Mouse (Mus musculus): ENCODE results near the gene Armcx6. TPM values are rescaled to one million over a fixed set of nuclear protein-coding genes. Genes with fewer than 3 reads are reported as not detected.
A peak's percentile ranks its signal among the peaks of the same experiment; 100 is the strongest.
"Not testable (repeated sequence)": the region's sequence is repeated elsewhere in the genome, so short reads cannot be mapped to it uniquely, and the experiment has no call there.

Gene Armcx6
- total RNA-seq, 2 experiments from 2014 or later: 5.2 to 5.5 TPM

GRCm38 (mm10) chrX:134737796-134738195 lies 13.4 kb downstream of the Armcx6 start:
- no peak overlapping the region for H3K27ac ChIP-seq

DNA sequence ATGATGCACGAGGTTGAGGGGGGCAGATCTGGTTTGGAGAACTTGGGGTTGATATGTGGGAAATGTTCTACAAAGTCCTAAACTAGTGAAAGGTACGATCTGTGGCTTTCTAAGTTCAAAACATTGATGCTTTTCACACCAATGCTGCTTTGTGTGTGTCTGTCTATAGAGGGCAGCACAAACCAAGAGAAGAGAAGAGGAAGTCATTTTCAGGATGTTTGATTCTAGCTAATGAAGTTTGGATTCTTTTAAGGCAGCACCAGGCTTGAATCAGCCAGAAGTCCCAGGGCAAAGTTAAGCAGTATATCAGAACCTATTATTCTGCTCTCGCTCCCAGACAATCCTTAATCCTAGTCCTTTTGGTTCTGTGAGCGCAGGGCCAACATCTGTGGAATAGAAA lies 21.4 kb downstream of the Armcx6 start:
- intact Hi-C loops (cut with DNase I): loop anchor here (1.0 kb wide), 2 partner anchors 184 to 196 kb away; no protein-coding TSS in a partner anchor
- DNase-seq (ENCODE audit: extremely low spot score in 1 of 2, low spot score in 2 of 2): no peak
- H3K27ac ChIP-seq: no peak overlapping the region
- no peak overlapping the region for H3K4me3 ChIP-seq
- TF ChIP-seq CTCF (IDR thresholded peaks at IDR 0.05): peak; percentile 66

More at GRCm38 (mm10) chrX:134737796-134738195, 13.4 kb downstream of the Armcx6 start:
- TF ChIP-seq CTCF (IDR thresholded peaks at IDR 0.05): no peak
- no peak overlapping the region for H3K4me3 ChIP-seq
- no peak for DNase-seq (ENCODE audit: extremely low spot score in 1 of 2, low spot score in 2 of 2)
- intact Hi-C loops (cut with DNase I): no loop called here

GRCm38 (mm10) chrX:134723762-134724161 lies 27.5 kb downstream of the Armcx6 start:
- DNase-seq (ENCODE audit: extremely low spot score in 1 of 2, low spot score in 2 of 2); H3K27ac ChIP-seq; intact Hi-C loops (cut with DNase I); H3K4me3 ChIP-seq: not testable (repeated sequence)

DNA sequence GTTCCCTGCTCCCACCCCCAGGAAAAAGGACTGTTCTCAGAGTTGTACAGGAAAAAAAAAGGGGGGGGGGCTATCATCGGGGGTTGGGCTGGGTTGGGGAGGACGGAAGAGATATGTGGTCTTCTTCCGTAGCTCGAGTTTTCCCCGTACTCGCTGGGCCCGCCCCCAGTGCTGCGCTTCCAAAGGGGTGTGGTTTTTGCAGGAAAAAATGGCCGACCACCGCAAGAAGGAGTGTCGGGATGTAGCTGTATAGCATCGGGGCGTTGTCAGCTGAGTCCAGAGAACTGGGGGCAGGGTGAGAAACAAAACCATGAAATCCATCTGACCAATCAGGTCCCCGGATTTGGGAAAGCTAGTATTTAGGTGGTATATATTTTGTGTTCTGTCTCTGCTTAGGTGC lies 32.7 kb downstream of the Armcx6 start:
- TF ChIP-seq CTCF (IDR thresholded peaks at IDR 0.05): no peak
- Histone ChIP-seq H3K4me3 (peak overlapping the region; percentile 65), H3K27ac (peak overlapping the region; percentile 84; the same call in 1 of the 2 replicates)
- intact Hi-C loops (cut with DNase I): loop anchor here (2.0 kb wide), 1 partner anchor 110 kb away; no protein-coding TSS in a partner anchor
- peak; percentile 47 to 68 for DNase-seq (ENCODE audit: extremely low spot score in 1 of 2, low spot score in 2 of 2)

- DNase-seq (ENCODE audit: extremely low spot score in 1 of 2, low spot score in 2 of 2): peak; percentile 49 to 64
- intact Hi-C loops (cut with DNase I): loop anchor here (1.0 to 2.0 kb wide), 2 partner anchors 32 to 109 kb away; partner anchors contain the start of gene Armcx4
- Histone ChIP-seq H3K4me3 (peak within 1 kb of the TSS; percentile 65), H3K27ac (peak within 1 kb of the TSS; percentile 84)
- no peak; the same call in 1 of the 2 replicates for TF ChIP-seq CTCF (IDR thresholded peaks at IDR 0.05)
Measured at GRCm38 (mm10) chrX:134717752-134718308, 33.4 kb downstream of the Armcx6 start, which contains the start of gene Armcx1. Armcx1 (plus strand) TSS chrX:134717963.

- TF ChIP-seq CTCF (IDR thresholded peaks at IDR 0.05): no peak
- Histone ChIP-seq H3K27ac (no peak overlapping the region), H3K4me3 (no peak overlapping the region)
- intact Hi-C loops (cut with DNase I): loop anchor here (1.0 kb wide), 1 partner anchor 31 kb away; the partner anchor contains the start of gene Armcx4
- no peak for DNase-seq (ENCODE audit: extremely low spot score in 1 of 2, low spot score in 2 of 2)
Measured at GRCm38 (mm10) chrX:134716863-134717262, 34.4 kb downstream of the Armcx6 start.

Small RNA genes lying within 50 kb of the gene (microRNA-seq; reads per million reads assigned to microRNA genes)
- gene Mir7093: 0 to 1.2 reads per million in 2 experiments

Other genes starting within 250 kb of the Armcx6 start
- gene Timm8a1, start 209.6 kb downstream of the Armcx6 start, total RNA-seq (2021): 10 to 100 TPM; 14.7 to 16.7 TPM
- gene Btk, start 167.8 kb downstream of the Armcx6 start, total RNA-seq (2021): under 1 TPM; 0.44 to 0.91 TPM
- gene Rpl36a, start 165.8 kb downstream of the Armcx6 start, total RNA-seq (2021): 100 to 1,000 TPM; 104 to 106 TPM
- 10 to 100 TPM; 11.0 to 12.2 TPM for gene Gla, start 150.3 kb downstream of the Armcx6 start, total RNA-seq (2021)
- 100 to 1,000 TPM; 149 to 161 TPM for gene Hnrnph2, start 150.2 kb downstream of the Armcx6 start, total RNA-seq (2021)
- 10 to 100 TPM; 35.8 to 40.8 TPM for gene Armcx4, start 64.9 kb downstream of the Armcx6 start, total RNA-seq (2021)
- gene Armcx1, start 33.5 kb downstream of the Armcx6 start, total RNA-seq (2021): 10 to 100 TPM; 62.9 to 69.8 TPM
- 10 to 100 TPM; 73.0 to 79.6 TPM for gene Armcx3, start 5.2 kb upstream of the Armcx6 start, total RNA-seq (2021)
- gene Armcx2, start 57.8 kb upstream of the Armcx6 start, total RNA-seq (2021): 10 to 100 TPM; 76.6 to 82.7 TPM
- not detected for gene Nxf2, start 213.3 kb upstream of the Armcx6 start, total RNA-seq (2021)